Mouse (Mus musculus) hindbrain, embryonic 13.5 days (tissue): ENCODE data around the gene Mcm9. TPM values are rescaled to one million over a fixed set of nuclear protein-coding genes. Genes with fewer than 3 reads are reported as not detected.
"Not testable (repeated sequence)": the region's sequence is repeated elsewhere in the genome, so short reads cannot be mapped to it uniquely, and the experiment has no call there.

ENCODE experiments used
- ATAC-seq: fragments of 200-750 bp; cut with Nextera tagmentation; 2 replicates; pipeline ENCODE4 v1.8.0; 2017; ENCODE audit warnings: moderate TSS enrichment; ENCODE audit not compliant: low FRiP score
- H3K27ac ChIP-seq: fragments of 300-500 bp; sonication (generic); 2 replicates; pipeline ENCODE4 v1.5.1; 2015; ENCODE audit warnings: inconsistent platforms, mild to moderate bottlenecking, moderate library complexity
- H3K27me3 ChIP-seq: fragments of 300-500 bp; sonication (generic); 2 replicates; pipeline ENCODE4 v1.6.1; 2015; ENCODE audit warnings: mild to moderate bottlenecking, inconsistent platforms
- H3K36me3 ChIP-seq: fragments of 300-500 bp; sonication (generic); 2 replicates; pipeline ENCODE4 v1.6.1; 2015; ENCODE audit warnings: mild to moderate bottlenecking, inconsistent platforms
- H3K4me1 ChIP-seq: fragments of 300-500 bp; sonication (generic); replicated peaks from 2 replicates; pipeline ENCODE4 v1.6.1; 2015; ENCODE audit warnings: inconsistent platforms
- H3K4me2 ChIP-seq: fragments of 300-500 bp; sonication (generic); 2 replicates; pipeline ENCODE4 v1.6.1; 2015; ENCODE audit warnings: inconsistent platforms, mild to moderate bottlenecking, moderate library complexity
- H3K4me3 ChIP-seq: fragments of 300-500 bp; sonication (generic); 2 replicates; pipeline ENCODE4 v1.5.1; 2015; ENCODE audit warnings: mild to moderate bottlenecking, inconsistent platforms
- H3K9ac ChIP-seq: fragments of 300-500 bp; sonication (generic); 2 replicates; pipeline ENCODE4 v1.6.1; 2015; ENCODE audit warnings: mild to moderate bottlenecking, inconsistent platforms
- H3K9me3 ChIP-seq: fragments of 300-500 bp; sonication (generic); 2 replicates; pipeline ENCODE4 v1.6.1; 2016; ENCODE audit warnings: inconsistent platforms
- WGBS: fragments of 180-500 bp; shearing (Covaris S2); methylation state at CpG from one replicate; pipeline ENCODE4 v1.1.7; 2015; 5-methylcytosine and 5-hydroxymethylcytosine counted together
- polyA plus RNA-seq: library from polyadenylated mRNA; unstranded; fragments of >200 nt; fragmentation: Nextera tagmentation; extraction: Ambion mirVana; gene quantifications from 2 replicates; pipeline ENCODE4 v1.2.1, GENCODE M21; 2015

The Mcm9 gene
- polyA plus RNA-seq, 1 experiment from 2014 or later = 7.3 TPM

GRCm38 (mm10) chr10:53509158-53509773 is 121.0 kb downstream of the Mcm9 start:
- Histone ChIP-seq H3K36me3 (no peaks in the 10 kb centered on the region), H3K4me1 (no peaks in the 10 kb centered on the region), H3K27ac (no peak overlapping the region), H3K9me3 (no peaks in the 10 kb centered on the region), H3K9ac (no peak overlapping the region), H3K27me3 (no peaks in the 10 kb centered on the region), H3K4me3 (no peak overlapping the region), H3K4me2 (no peak overlapping the region)
- ATAC-seq = peak; percentile 81
- WGBS = 35% methylated on average over 6 of the region's 6 CpGs

- Histone ChIP-seq H3K27me3 (no peaks in the 10 kb centered on the region), H3K9me3 (no peaks in the 10 kb centered on the region), H3K9ac (no peak overlapping the region), H3K4me1 (no peaks in the 10 kb centered on the region), H3K36me3 (no peaks in the 10 kb centered on the region), H3K4me2 (no peak overlapping the region), H3K4me3 (no peak overlapping the region), H3K27ac (no peak overlapping the region)
- peak; percentile 55; the same call in 1 of the 2 replicates for ATAC-seq
These were observed 121.6 kb downstream of the Mcm9 start for GRCm38 (mm10) chr10:53508676-53509075.

GRCm38 (mm10) chr10:53505526-53505925 is 124.7 kb downstream of the Mcm9 start:
- Histone ChIP-seq H3K4me2 (no peak overlapping the region), H3K36me3 (no peaks in the 10 kb centered on the region), H3K4me3 (no peak overlapping the region), H3K27me3 (no peaks in the 10 kb centered on the region), H3K9me3 (no peaks in the 10 kb centered on the region), H3K9ac (no peak overlapping the region), H3K27ac (no peak overlapping the region), H3K4me1 (peaks cover 5% of the 10 kb centered on the region; the same call in 1 of the 2 replicates)
- ATAC-seq = no peak
- WGBS = 82% methylated on average over 2 of the region's 2 CpGs

- ATAC-seq = no peak
- 78% methylated on average over 3 of the region's 3 CpGs for WGBS
These were observed 125.2 kb downstream of the Mcm9 start for GRCm38 (mm10) chr10:53505069-53505468.

DNA sequence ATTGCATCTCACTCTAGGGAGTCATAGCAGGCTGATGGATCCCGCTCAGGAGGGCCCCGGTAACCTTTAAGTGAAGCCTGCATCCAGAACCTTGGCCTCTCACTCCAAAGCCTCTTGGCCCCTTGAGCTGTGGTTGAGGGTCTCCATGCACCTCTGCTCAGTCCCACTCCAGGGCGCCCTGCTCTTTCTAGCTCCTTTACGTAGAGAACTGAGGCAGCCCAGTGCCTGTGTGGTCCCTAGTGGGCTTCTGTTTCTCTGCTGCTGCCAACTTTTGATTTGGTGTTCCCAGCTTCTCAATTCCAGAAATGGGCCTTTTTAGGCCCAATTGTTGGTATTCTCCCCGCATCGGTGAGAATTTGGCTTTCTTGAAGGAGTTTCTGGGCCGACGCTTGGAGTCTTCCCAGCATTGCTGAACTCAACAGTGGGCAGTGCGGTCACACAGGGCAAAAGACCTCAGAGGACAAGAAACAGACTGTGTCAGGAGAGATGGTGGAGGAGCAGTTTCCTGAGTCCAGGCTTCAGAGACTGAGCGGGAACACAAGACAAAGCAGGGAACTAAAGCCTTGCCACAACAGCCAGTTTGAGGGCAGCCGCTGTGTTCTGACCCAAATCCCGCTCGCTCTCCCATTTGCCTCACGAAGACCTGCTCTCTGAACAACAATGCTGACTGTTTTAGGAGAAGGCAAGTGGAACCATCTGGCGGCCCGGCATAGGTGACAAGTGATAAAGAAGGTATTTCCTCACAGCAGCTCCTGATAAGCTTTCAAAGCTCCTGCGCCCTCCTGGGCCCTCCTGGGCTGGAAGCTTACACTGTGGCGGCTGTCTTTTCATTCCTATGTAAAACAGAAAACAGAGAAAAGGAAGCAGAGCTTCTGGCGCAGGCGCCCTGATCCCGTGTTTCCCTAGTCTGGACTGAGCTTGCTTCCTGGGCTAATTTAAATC is 127.1 kb downstream of the Mcm9 start:
- H3K36me3 ChIP-seq = no peaks in the 10 kb centered on the region
- WGBS = 45% methylated on average over 21 of the region's 21 CpGs
- H3K27me3 ChIP-seq = no peaks in the 10 kb centered on the region
- H3K4me1 ChIP-seq = peaks cover 5% of the 10 kb centered on the region; the same call in 1 of the 2 replicates
- 0 out of 2 replicates have a peak overlapping the region, but pooled peaks have one; percentile 5 for H3K4me3 ChIP-seq
- H3K9ac ChIP-seq = peak overlapping the region; percentile 47; the same call in 1 of the 2 replicates
- H3K27ac ChIP-seq = no peak overlapping the region
- H3K9me3 ChIP-seq = no peaks in the 10 kb centered on the region
- peak overlapping the region; percentile 38 for H3K4me2 ChIP-seq
- peak; percentile 44; the same call in 1 of the 2 replicates for ATAC-seq

More at GRCm38 (mm10) chr10:53505069-53505468, 125.2 kb downstream of the Mcm9 start:
- no peak overlapping the region for H3K4me2 ChIP-seq
- no peaks in the 10 kb centered on the region for H3K9me3 ChIP-seq
- no peak overlapping the region for H3K27ac ChIP-seq
- H3K4me1 ChIP-seq = peaks cover 5% of the 10 kb centered on the region; the same call in 1 of the 2 replicates
- H3K27me3 ChIP-seq = no peaks in the 10 kb centered on the region
- no peak overlapping the region for H3K4me3 ChIP-seq
- H3K9ac ChIP-seq = no peak overlapping the region
- H3K36me3 ChIP-seq = no peaks in the 10 kb centered on the region

- WGBS = 87% methylated on average over 13 of the region's 13 CpGs
- no peak overlapping the region for H3K4me2 ChIP-seq
- no peak overlapping the region for H3K4me3 ChIP-seq
- peaks cover 5% of the 10 kb centered on the region; the same call in 1 of the 2 replicates for H3K4me1 ChIP-seq
- no peaks in the 10 kb centered on the region for H3K36me3 ChIP-seq
- no peak overlapping the region for H3K9ac ChIP-seq
- no peaks in the 10 kb centered on the region for H3K27me3 ChIP-seq
- no peaks in the 10 kb centered on the region for H3K9me3 ChIP-seq
- no peak for ATAC-seq
- no peak overlapping the region for H3K27ac ChIP-seq
These were observed 127.8 kb downstream of the Mcm9 start for GRCm38 (mm10) chr10:53502471-53502870.

DNA sequence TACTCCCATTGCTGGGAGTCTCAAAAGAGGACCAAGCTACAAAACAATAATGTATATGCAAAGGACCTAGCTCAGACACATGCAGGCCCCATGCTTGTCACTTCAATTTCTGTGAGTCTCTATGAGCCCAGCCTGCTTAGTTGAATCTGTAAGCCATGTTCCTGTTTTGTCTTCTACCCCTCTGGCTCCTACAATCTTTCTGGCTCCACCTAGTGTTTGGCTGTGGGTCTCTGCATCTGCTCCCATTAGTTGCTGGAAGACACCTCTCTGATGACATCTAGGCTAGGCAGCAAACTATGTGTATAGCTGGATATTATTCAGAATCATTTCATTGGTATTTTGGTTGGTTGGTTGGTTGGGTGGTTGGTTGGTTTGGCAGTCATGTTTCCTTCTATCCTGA is 130.7 kb downstream of the Mcm9 start:
- Histone ChIP-seq H3K4me3 (no peak overlapping the region), H3K4me2 (no peak overlapping the region), H3K9me3 (no peaks in the 10 kb centered on the region), H3K27me3 (no peaks in the 10 kb centered on the region), H3K36me3 (no peaks in the 10 kb centered on the region), H3K27ac (no peak overlapping the region), H3K9ac (no peak overlapping the region), H3K4me1 (peaks cover 5% of the 10 kb centered on the region; the same call in 1 of the 2 replicates)
- no peak for ATAC-seq

- WGBS = 95% methylated on average over 3 of the region's 3 CpGs
- not testable (repeated sequence) for H3K4me2 ChIP-seq
These were observed 134.9 kb downstream of the Mcm9 start for GRCm38 (mm10) chr10:53495349-53495748.

DNA sequence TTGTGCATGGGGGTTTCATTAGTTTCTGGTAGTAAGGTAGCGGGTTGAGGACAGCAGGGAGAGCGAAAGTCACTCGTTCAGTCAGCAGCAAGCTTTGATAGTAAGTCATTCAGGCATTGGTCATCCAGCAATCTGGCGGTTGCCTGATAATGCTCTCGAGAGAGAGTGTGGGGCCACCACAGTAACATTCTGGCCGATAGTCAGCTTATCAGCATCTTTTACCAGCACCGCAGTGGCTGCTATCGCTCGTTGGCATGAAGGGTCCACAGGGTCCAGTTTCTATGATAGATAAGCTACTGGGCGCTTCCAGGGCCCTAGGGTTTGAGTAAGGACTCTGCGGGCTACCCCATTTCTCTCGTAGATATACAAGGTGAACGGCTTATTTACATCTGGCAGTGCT is 136.3 kb downstream of the Mcm9 start:
- 95% methylated on average over 13 of the region's 13 CpGs for WGBS
- Histone ChIP-seq H3K36me3 (no peaks in the 10 kb centered on the region), H3K4me1 (no peaks in the 10 kb centered on the region), H3K27me3 (no peaks in the 10 kb centered on the region), H3K9ac (no peak overlapping the region), H3K4me3 (no peak overlapping the region), H3K9me3 (0 out of 2 replicates have a peak, but pooled peaks cover 4% of the 10 kb centered on the region), H3K27ac (no peak overlapping the region), H3K4me2 (no peak overlapping the region)
- no peak for ATAC-seq

More at GRCm38 (mm10) chr10:53495349-53495748, 134.9 kb downstream of the Mcm9 start:
- not testable (repeated sequence) for H3K36me3 ChIP-seq, H3K4me3 ChIP-seq, H3K9ac ChIP-seq, ATAC-seq, H3K9me3 ChIP-seq, H3K27me3 ChIP-seq, H3K4me1 ChIP-seq, H3K27ac ChIP-seq

Other genes starting within 250 kb of the Mcm9 start
- 92.5 and 95.1 TPM in 2 replicates for gene Asf1a, start 33.7 kb downstream of the Mcm9 start, polyA plus RNA-seq
- 12.0 and 13.6 TPM in 2 replicates for gene Fam184a, start 120.7 kb upstream of the Mcm9 start, polyA plus RNA-seq